Mouse (Mus musculus) telencephalon, adult 2 months (tissue): ENCODE data around the gene Mrvi1.
"Not testable (repeated sequence)": the region's sequence is repeated elsewhere in the genome, so short reads cannot be mapped to it uniquely, and the experiment has no call there.

ENCODE experiments used
- DNase-seq: peaks from one replicate; pipeline ENCODE4 v3.0.0-alpha.2; 2011; ENCODE audit warnings: low read depth, low spot score

Gene Mrvi1

DNA sequence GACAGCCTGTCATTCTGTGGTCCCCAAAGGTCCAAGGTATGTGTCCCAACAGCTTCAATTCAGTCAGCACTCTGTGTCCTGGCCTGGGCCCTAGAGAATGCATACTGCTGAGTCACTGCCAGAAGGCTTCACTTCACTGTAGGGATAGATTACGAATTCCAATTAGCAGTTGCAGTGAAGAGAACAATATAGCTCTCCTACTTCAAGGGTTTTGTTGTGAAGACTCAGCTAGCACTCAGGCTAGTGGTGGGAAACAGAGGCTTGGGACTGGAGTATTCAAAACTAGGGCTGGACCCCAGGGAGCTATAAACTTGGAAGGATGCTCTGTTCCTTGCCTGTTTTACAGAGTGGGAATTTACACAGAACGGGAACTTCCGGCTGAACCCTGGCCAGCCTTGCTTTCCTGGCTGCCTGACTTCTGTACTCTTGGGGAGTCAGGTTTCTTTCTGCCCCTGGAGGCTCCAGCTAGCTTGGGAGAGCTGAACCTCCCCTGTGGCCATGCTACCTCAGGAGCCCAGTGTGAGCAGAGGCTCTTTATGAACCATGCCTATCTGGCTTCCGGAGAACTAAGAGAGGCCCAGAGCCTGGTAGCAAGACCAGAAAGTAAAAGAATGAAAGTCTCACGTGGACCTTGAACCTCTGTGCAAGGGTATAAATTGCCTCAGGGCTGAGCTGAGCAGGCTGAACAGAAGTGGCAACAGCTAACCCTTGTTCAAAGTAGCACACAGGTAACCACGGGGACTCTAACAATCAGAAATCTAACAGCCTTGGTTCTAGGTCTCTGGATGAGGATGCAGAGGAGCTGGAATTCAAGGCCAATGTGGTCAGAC, 40.3 kb downstream of the Mrvi1 start:
- DNase-seq: no peak

DNA sequence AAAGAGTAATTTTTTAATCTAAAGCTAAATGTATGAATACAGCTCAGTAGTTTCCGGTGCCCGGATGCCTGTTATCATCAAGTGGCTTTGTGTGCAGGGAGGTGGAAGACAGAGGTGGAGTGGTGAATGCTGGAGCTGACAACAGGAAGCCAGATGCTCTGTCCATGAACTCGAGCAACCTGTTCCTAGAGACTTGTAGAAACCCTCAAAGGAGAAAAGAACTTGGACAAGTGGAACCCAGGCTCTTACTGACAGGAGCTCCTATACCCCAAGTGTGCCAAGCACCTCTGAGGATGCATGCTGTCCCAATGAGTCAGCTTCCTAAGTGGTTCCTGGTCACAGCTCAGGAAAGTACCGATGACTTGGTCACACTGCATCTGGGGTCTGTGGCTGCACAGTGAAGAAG, 41.1 kb downstream of the Mrvi1 start:
- DNase-seq: no peak

DNA sequence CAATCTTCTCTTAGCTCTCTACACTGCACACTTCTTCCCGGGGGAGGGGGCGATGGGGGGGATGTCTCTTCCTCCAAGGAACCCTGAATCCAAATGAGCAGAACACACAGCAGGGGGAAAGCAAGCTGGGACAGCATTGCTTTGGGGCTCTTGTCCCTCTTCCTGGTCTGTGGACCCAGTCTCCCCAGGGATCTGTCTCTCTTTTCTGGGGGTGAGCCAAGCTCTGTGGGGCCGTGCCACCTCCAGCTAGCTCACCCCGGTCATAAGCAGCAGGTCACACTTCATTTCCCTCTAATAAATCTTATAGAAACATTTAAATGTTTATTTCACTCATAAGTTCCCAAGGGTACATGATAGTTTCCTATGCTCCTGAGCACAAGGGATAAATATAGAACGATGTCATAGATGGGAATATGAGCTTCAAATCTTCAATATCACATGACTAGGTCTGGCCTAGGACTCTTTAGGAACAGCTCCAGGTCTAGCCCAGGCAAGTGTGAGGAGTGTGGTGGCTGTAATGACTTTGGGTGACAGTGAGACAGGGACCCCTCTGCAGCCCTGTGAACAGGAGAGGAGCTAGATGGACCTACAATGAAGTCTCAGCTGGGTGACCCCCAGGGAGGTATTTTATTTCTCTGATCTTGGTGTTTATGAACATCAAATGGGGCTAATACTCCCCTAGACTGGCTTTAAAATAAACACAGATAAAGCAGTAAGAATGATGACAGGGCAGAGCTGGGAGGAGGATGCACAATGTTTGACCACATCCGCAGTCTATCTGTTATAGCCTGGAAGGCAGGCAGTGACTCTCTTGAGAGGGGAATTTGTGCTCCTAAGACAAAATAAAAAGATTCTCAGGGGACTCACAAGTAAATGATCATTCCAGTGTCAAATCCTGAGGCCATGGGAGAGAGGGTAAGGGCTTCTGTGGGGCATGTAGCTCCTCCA, 46.2 kb downstream of the Mrvi1 start:
- no peak for DNase-seq

DNA sequence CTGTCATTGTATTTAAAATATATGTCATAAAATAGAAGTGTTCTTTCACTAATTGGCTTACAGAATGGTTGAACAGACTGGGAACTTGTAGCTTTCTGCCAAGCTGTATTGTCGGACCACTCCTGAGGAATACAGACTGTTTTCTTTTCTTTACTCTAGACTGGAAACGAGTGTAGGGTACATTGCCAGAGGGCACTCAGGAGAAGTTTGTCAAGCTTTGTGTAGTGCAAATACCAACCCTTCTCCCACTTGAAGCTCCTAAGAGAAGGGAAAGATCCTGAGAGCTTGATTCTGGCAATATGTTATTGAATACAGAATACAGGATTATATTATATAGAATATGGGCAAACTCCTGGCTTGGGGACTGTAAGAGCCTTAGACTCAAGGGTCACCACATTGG, 48.3 kb downstream of the Mrvi1 start:
- no peak for DNase-seq

DNA sequence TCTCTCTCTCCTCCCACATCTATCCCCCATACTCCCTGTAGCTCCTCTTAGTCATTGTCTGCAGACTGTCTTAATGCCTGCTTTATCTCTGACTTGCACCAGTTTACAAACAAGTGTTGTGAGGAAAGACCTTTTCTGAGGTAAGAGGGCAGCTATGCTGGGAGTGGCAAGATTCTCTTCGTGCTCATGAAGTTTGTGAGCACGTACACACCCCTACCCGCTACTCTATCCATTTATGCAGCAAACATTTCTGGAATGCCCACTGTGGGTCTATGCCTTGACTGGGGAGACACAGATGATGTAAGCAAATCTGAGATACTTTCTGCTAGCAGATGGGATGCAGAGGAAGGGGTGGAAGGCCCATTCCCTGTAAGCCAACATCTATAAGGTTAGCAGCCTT, 48.9 kb downstream of the Mrvi1 start:
- DNase-seq: no peak

DNA sequence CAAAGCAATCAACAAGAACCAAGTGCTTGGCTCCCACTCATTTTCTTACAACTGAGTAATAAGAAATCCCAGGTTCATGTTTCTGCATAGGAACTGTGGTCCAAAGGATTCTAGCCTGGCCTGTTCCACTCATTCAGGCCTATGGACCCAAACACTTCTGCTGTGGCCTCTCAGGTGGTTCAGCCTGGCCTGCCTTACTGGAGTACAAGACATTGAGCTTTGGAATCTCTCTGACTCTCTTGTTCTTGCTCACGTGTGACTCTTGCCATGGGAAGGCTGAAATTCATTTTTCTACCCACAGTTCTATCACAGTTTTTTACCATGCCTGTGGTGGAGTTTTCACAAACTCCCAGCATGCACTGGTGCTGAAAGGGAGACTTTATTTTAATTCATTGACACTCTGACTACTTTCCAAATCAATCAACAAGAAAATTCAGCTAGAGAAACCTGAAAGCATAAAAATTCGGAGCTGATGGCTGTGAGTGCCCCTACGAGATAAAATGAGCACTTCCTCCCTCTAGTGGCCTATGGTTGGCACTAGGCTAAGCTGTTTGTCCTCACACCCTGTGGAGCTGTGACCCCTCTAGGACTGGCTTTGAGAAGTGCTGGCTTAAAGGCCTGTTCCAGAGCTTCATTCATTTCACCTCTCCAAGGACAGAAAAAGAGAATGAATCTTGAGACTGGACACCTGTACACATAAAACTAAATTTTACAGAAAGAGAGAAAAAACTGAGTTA, 52.0 kb downstream of the Mrvi1 start:
- DNase-seq: no peak

DNA sequence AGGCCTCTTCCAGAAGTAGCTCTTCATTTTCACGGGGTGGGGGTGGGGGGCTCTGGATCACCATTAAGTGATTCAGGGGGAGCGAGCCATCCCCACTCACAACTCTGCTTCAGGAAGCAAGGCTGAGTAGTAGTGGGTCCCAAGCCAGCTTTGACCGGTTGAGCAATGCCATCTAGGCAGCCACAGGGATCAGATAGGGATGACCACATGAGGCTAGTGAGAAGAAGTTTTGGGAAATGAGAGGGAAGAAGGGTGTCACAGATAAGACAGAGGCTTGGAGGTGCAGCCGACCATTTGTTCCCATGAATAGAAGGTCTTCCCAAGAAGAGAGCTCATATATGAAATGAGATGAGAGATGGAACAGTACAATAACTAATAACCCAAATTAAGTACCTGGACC, 55.7 kb downstream of the Mrvi1 start:
- no peak for DNase-seq

DNA sequence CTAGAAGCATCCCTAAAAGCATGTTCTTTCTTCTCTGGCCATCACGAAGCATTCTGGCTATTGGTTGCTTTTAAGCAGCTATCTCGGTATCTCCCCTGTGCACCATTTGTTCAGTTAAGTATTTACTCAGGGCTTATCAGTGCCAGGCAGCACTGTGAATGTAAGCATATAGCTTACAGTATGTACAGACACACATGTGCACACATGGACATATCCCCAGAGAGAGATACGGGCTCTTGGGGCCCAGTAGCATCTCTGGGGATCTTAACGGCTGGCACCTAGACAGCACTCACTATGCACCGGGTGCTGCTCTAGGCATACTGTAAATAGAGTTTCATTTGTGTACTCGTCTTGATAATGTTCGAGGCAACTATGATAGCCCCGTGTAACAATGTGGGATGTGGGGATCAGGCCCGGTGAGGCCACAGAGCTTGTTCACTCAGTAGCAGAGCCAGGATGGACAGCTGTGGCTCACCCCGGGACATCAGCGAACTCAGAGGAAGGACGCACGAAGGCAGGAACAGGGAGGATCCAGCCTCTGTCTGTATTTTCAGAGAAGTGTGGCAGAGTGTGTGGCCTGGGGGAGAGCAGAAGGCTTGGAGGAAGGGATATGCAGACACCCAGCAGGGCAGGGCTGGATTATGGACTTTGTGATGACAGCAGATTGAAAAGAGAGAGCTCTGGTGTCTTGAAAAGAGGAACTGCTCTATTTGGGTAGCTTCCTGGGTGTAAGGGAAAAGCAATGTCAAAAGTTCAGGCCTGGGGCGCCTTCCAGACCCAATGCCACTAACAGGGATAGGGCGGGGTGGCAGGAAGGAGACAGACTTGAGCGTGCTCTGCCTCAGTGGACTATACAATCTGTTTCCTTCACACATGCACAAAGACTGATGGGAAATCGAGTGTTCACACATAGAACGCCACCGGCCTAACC, 61.7 kb downstream of the Mrvi1 start:
- DNase-seq: no peak

DNA sequence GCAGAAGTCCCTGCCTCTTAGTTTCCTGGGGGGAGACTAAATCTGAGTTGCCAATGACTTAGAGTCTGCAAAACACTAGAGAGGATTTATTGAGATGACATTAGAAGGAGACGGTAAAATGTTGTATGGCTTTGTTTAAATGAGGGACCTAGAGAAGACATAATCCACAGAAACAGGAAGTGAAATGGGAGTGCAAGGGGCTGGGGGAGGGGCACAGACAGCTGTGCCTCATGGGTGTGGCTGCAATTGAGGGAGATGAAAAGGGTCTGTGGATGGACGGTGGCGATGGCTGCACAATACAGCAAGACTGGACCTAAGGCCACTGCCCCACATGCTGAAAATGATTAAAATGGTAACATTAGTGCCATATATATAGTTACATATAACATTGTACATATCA, 62.5 kb downstream of the Mrvi1 start:
- DNase-seq: no peak

DNA sequence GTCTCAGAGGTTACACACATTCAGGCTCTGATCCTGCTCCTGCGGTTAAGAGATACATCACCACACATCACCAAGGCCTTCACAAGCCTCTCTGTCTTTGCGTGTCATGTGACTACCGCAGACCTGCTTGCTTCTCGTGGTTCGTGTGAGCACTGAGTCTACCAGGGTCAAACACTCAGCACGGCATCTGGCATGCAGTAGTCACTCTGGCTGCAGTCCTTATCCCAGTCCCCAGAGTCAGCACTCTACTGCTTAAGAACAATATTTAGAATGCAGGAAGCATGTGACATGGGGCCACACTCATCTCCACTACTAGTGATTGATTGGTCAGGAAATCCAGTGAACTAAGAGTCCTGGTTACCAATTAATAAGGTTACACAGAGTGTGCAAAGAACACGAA, 66.3 kb downstream of the Mrvi1 start:
- DNase-seq: no peak

DNA sequence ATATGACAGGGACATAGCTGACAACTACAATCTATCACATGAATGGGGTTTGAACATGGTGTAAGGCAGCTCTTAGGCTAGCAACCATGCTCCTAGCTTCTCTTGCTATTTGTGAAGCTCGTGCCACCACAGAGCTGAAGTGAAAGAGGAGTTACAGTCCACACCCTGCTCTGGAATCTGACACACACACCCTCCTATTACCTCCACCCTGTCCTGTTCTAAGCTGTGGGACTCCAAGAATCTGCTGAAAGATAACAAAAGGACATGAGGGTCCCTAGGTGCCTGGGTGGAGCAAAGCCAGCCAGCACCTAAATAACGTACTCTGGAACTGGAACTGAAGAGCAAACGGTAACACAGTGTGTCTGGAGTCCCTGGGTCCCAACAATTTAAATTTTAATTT, 67.7 kb downstream of the Mrvi1 start:
- no peak for DNase-seq

DNA sequence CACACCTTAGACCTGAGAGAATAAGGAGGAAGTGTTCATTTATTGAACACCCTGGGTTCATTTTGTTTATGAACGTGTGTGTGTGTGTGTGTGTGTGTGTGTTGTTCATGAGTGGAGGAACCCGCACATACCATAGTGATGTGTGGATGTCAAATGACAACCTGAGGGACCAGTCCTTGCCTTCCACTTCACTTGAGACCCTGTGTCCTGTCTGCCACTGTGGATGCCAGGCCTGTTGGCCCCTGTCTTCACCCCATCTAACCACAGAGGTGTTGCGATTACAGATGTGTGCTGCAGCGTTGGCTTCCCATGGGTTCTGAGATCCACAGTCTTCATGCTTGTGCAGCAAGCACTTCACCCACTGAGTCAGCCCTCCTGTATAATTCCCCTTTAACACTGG, 68.5 kb downstream of the Mrvi1 start:
- no peak for DNase-seq

DNA sequence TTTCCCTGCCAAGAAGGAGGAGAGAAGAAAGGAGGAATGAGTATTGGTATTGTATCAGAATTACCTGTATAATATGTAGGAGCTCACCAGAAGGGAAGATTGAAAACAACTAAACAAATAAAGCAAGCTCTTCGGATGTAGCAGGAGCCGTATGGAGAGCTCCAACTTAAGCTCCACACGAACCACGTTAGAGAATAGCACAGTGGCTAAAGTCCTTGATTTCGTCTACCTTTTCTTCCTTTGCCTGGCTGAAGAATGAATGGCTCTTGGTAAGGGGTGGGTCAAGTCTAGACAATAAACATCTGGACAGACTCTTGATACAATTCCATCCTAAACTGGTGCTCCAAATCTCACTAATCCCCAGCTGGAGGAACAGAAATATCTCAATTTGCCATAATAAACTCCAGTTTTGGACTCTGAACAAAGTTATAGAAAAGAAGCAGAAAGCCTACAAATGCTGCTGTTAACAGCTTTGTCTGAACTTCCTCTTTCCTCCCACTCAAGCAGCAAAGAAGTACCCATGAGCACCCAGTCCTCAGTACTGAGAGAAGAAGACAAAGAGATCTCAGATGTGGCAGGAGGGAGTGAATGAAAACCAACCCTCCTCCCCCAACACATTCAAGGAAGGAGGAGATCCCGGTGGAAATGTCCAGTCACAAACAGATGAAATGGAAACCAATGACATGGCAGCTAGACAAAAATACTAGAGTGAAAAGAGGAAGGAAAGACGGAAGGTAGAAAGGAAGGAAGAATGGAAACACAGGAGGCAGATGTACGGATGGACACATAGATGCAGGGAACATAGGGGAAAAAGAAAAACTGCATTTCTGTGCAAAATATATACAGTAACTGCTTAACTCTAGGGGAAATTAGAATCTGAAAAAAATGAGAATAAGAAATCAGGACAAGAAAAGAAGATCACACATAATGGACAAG, 73.8 kb downstream of the Mrvi1 start:
- no peak for DNase-seq

DNA sequence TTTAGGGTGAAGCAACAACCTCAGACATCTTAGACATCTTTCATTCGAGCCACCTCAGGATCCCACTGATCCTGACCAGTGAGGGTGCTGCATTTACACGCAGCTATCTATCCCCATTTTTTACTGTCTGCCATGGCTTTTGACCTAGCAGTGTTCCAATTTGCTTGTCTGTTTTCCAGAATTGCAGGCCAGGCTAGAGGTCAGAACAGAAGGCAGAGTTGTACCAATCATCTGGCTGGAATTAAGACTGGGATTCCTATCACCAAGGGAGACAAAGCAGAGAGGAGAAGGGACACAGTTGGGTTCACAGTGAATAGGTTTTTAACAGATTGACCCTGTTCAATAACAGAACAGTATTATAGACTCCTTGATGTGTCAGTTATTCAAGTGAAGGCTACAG, 75.7 kb downstream of the Mrvi1 start:
- no peak for DNase-seq

DNA sequence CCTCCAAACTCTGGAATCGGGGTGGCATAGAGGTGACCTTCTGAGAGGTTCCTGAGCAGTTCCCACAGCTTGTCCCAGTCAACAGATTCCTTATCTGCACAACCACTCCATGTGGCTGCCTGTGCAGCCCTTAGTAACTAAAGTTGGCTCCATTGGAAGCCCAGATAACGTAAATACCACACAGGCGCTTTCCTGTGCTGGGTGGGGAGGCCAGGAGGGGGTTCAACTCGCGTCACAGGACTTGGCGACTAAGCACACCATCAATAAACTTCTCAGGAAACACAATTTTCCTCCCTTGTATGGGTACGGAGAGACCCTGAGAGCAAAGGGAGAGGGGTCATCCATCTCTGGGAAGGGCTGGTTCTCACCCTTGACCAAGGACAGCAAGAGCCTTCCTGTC, 79.0 kb downstream of the Mrvi1 start:
- DNase-seq: no peak

DNA sequence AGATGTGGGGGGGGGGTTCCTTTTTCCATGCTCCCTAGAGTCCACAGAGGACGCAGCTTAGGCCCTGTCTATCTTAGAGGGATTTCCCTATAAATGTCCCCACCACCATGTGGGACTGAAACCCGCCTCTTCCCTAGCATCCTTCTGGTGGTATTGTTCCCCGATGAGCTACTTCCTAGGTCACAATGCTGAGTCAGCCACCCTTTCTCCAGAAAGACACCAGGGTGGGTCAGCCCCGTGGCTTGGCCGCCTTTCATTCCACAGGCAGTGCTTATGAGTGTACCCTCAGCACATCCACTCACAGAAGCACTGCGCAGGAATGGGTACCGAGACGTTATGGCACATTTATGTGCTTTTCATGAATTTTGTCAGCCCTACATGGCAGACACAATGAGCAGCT, 85.1 kb downstream of the Mrvi1 start:
- no peak for DNase-seq

DNA sequence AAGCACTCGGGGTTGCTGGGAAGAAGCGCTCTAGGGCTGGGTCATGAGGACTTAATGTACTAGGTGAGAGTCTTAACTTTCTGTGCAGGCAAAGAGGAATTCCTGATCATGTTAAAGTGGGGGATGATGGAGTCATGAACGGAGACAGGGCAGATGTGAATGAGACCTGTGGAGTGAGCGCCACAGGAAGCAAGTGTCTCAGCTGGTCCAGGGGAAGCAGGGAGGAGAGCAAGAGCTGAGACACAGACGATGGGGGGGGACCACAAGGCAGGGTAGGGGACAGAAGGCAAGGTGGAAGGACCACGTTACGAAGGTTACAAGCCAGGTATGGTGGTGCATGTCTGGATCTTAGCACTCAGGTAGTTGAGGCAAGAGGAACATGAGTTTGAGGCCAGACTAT, 85.8 kb downstream of the Mrvi1 start:
- DNase-seq: no peak

DNA sequence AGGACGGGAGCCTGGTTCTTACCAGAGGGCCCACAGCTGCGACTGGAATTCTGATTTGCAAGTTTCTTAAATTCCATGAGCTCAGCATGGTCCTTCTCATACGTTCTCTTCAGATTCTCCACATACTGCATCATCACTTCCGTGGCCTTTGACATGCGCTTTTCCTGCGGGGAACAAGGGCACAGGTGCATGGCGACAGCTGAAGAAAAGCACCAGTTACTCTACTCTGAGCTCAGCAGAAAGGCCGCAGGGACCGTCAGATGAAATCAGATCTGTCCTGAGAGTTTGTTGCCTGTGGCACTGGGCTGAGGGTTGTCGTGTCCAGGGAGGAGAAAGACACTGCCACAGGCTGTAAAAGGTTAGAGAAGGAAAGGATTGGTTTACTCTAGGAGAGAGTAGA, 86.5 kb downstream of the Mrvi1 start:
- not testable (repeated sequence) for DNase-seq

DNA sequence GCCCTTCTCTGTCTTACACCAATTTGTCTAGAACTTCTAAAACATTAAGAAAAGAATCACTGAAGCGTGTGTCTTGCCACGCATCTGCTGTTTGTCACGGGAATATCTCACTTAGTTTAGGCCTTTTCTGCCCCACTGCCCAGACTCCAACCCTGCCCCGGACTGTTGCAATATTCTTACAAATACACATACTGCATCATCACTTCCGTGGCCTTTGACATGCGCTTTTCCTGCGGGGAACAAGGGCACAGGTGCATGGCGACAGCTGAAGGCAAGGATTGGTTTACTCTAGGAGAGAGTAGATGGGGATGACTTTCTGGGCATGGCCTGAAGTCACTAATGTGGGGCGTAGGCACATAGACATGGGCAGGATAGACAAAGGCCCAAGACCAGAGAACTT, 87.6 kb downstream of the Mrvi1 start:
- no peak for DNase-seq
